Mouse (Mus musculus) cerebellum, adult 2 months (tissue): ENCODE data around the gene Vmac. TPM values are rescaled to one million over a fixed set of nuclear protein-coding genes. Genes with fewer than 3 reads are reported as not detected.
A peak's percentile ranks its signal among the peaks of the same experiment; 100 is the strongest.

Experiments used
- DNase-seq, 2 experiments: peaks; one replicate each; pipeline ENCODE4 v3.0.0; 2021
- H3K27ac ChIP-seq: fragments of 200-500 bp; 2 replicates; pipeline ENCODE4 v1.5.1; 2012; ENCODE audit warnings: low read length, control low read depth, inconsistent platforms; ENCODE audit not compliant: insufficient read depth
- H3K27me3 ChIP-seq: fragments of 200-500 bp; 2 replicates; pipeline ENCODE4 v1.6.1; 2012; ENCODE audit warnings: inconsistent platforms, mild to moderate bottlenecking, low read length, moderate library complexity; ENCODE audit not compliant: control insufficient read depth, insufficient read depth
- H3K4me1 ChIP-seq: fragments of 200-500 bp; 2 replicates; pipeline ENCODE4 v1.6.1; 2011; ENCODE audit warnings: low read length; ENCODE audit not compliant: control insufficient read depth, insufficient read depth
- H3K4me3 ChIP-seq: fragments of 200-500 bp; replicated peaks from 2 replicates; pipeline ENCODE3; 2011; ENCODE audit warnings: mild to moderate bottlenecking, low read depth, low read length, control low read depth; ENCODE audit not compliant: insufficient read depth
- CTCF ChIP-seq: fragments of 200-500 bp; IDR thresholded peaks from 2 replicates; pipeline ENCODE4 v1.5.1; 2011; ENCODE audit warnings: low read depth, mild to moderate bottlenecking, control low read depth, low read length, moderate library complexity, borderline replicate concordance; ENCODE audit not compliant: insufficient read depth
- POLR2A ChIP-seq: fragments of 200-500 bp; IDR thresholded peaks from 2 replicates; pipeline ENCODE4 v1.6.1; 2011; ENCODE audit warnings: low read length, control low read depth, borderline replicate concordance; ENCODE audit not compliant: insufficient read depth
- WGBS: fragments of 180-500 bp; shearing (Covaris S2); methylation state at CpG from one replicate; pipeline ENCODE4 v1.1.7; 2018; 5-methylcytosine and 5-hydroxymethylcytosine counted together
- polyA plus RNA-seq: library from polyadenylated mRNA; depleted of rRNA; stranded (reverse); fragments of >200 nt; gene quantifications from 2 replicates; pipeline ENCODE4 v1.2.3, GENCODE M21; 2012

Vmac gene
- polyA plus RNA-seq, 1 experiment, result 18.2 TPM

DNA sequence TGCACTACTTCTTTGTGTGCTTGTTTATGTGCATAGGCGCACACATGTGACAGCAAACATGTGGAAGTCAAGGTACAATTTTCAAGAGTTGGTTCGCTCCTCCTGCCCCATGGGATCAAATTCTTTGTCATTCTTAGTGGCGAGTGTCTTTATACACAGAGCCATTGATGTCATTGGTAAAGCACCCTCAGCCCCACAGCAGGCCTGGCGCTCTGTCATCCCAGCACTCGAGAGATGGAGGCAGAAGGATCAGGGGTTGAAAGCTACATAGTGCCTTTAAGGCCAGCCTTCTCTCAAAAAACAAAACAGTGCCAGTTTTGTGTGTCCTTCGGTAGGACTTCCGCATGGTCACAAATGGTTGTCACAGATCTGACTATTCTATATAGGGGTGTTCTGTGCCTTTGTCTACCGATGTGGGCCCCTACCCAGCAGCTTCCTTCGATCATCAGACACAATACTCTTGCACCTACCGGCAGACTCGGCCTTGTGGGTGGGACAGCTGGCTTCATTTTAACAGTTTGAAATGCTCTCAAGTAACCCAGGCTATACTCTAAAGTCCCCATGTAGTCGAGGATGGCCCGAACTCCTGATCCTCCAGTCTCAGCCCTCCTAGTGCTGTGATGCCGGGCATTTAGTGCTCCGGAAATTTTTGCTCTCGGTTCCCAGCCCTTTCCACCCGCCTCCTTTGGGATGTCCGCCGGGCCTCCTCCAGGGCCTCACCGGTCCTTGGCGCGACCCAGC lies 1.7 kb downstream of the Vmac start:
- Histone ChIP-seq H3K27ac (peak overlapping the region; percentile 29; the same call in 1 of the 2 replicates), H3K27me3 (no peaks in the 10 kb centered on the region), H3K4me1 (peaks cover 15% of the 10 kb centered on the region), H3K4me3 (peak overlapping the region; percentile 71)
- no peak for DNase-seq
- WGBS, result 20% methylated on average over 22 of the region's 22 CpGs
- no peak for TF ChIP-seq POLR2A
- no peak for TF ChIP-seq CTCF

DNA sequence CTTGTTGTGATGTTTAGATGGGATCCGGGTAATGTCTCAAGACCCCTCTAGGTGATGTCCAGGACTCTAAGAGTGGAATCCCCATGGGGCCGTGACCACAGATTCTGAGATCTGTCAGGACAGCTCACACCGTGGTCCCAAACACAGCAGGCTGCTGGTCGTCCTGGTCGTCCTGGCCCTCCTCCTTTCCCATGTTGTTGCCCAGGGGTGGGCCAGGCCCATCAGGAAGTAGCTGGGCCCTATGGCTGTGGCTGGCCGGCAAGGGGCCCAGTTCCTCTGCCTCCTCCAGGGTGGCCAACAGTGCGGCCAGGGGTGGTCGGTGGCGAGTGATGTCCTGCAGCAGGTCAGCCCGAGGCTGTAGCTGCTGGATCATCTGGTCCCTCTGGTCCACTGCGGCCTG lies 2.5 kb downstream of the Vmac start:
- H3K27ac ChIP-seq, result no peak overlapping the region
- DNase-seq, result no peak
- no peak overlapping the region for H3K4me3 ChIP-seq
- H3K4me1 ChIP-seq, result peaks cover 15% of the 10 kb centered on the region
- WGBS, result 63% methylated on average over 11 of the region's 11 CpGs
- H3K27me3 ChIP-seq, result no peaks in the 10 kb centered on the region
- TF ChIP-seq POLR2A, result no peak
- no peak for TF ChIP-seq CTCF

DNA sequence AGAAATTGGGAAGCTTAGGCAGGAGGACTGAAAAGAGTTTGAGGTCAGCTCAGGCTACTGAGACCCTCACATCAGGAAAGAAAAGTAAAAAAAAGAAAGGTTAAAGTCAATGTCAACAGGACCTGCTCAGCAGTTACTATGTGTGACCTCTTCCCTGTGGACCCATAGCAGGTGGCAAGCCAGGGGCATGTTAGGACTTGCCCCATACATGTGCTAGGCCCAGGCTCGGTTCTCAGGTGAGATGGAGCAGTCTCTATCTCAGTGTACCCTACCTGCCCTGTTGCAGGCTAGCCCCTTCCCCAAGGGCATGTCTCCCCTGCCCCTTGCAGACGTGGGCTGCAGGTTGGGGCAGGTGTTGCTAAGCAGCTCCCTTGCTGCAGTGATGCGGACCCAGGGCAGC lies 8.1 kb downstream of the Vmac start:
- Histone ChIP-seq H3K27ac (no peak overlapping the region), H3K4me1 (no peaks in the 10 kb centered on the region), H3K27me3 (no peaks in the 10 kb centered on the region), H3K4me3 (no peak overlapping the region)
- TF ChIP-seq CTCF, result no peak
- TF ChIP-seq POLR2A, result no peak
- 86% methylated on average over 3 of the region's 3 CpGs for WGBS
- no peak for DNase-seq

- Histone ChIP-seq H3K4me3 (no peak overlapping the region), H3K27ac (no peak overlapping the region), H3K4me1 (no peaks in the 10 kb centered on the region), H3K27me3 (no peaks in the 10 kb centered on the region)
- 24% methylated on average over 4 of the region's 4 CpGs for WGBS
- TF ChIP-seq CTCF (no peak), POLR2A (no peak)
- DNase-seq, result no peak
These were observed 9.1 kb downstream of the Vmac start for GRCm38 (mm10) chr17:56708692-56709091.

- H3K27me3 ChIP-seq, result no peaks in the 10 kb centered on the region
- WGBS, result 94% methylated on average over 1 of the region's 1 CpGs
- H3K27ac ChIP-seq, result no peak overlapping the region
- TF ChIP-seq CTCF (no peak), POLR2A (no peak)
- H3K4me1 ChIP-seq, result no peaks in the 10 kb centered on the region
- DNase-seq, result no peak
- H3K4me3 ChIP-seq, result no peak overlapping the region
These were observed 11.3 kb downstream of the Vmac start for GRCm38 (mm10) chr17:56706515-56706914.

GRCm38 (mm10) chr17:56703038-56703437 lies 14.8 kb downstream of the Vmac start:
- Histone ChIP-seq H3K4me1 (no peaks in the 10 kb centered on the region), H3K27ac (no peak overlapping the region), H3K4me3 (no peak overlapping the region), H3K27me3 (no peaks in the 10 kb centered on the region)
- no peak for DNase-seq
- WGBS, result 81% methylated on average over 4 of the region's 4 CpGs
- TF ChIP-seq POLR2A, result no peak
- TF ChIP-seq CTCF, result no peak

DNA sequence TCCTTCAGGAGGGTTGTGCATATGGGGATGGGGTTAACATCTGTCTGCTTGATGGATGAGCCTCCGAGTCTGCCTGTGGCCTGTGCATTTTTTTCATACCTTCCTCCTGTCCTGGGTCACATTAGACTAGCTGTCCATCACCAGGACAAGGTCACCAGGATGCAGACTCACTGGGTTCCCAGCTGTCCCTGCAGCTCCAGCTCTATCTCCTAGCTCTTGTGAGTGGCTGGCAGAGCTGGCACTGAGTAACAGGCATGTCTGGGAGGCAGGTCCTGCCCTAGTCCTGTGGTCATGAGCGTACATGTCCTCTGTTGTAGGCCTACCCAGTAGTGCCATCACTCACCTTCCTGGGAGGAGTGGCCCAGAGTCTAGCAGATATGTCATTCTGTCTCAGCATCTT lies 17.4 kb downstream of the Vmac start:
- TF ChIP-seq POLR2A, result no peak
- TF ChIP-seq CTCF, result no peak
- H3K27me3 ChIP-seq, result no peaks in the 10 kb centered on the region
- WGBS, result 72% methylated on average over 2 of the region's 2 CpGs
- H3K27ac ChIP-seq, result no peak overlapping the region
- H3K4me1 ChIP-seq, result no peaks in the 10 kb centered on the region; the same call in 1 of the 2 replicates
- DNase-seq, result no peak
- no peak overlapping the region for H3K4me3 ChIP-seq

DNA sequence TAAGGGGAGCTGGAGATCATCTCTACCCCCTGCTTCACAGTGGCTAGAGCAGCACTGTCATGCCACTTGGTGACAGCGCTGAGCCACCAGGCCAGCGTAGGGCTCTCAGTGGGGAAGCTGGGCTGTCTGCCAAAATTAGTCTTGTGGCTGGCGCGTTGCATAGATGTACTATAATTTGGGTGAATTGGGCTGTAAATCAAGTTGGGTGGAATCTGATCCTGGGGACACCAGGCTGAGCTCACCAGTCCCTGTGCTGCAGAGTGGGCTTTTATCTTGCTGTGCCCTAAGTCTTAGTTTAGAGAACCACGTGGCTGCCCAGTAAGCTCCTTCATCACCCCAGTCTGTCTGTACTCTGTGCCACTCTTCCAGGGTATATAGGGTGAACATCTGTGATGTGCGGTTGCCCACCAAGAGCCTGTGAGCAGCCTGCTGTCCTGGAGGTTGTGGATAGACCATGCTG lies 23.9 kb downstream of the Vmac start:
- no peak overlapping the region for H3K4me3 ChIP-seq
- DNase-seq, result peak; percentile 88 to 89
- H3K27ac ChIP-seq, result peak overlapping the region; percentile 43; the same call in 1 of the 2 replicates
- H3K4me1 ChIP-seq, result peaks cover 24% of the 10 kb centered on the region
- H3K27me3 ChIP-seq, result no peaks in the 10 kb centered on the region
- WGBS, result 7% methylated on average over 6 of the region's 6 CpGs
- TF ChIP-seq POLR2A, result no peak
- no peak for TF ChIP-seq CTCF
